Mouse (Mus musculus) MEL (cell line): Measurements from ENCODE around the gene Fahd1. TPM values are rescaled to one million over a fixed set of nuclear protein-coding genes. Genes with fewer than 3 reads are reported as not detected.

Source experiments
- polyA plus RNA-seq, 2 experiments: library from polyadenylated mRNA; stranded (reverse) in 1 of 2; unstranded in 1 of 2; fragments of >175 nt in 1 of 2; fragments of >200 nt in 1 of 2; gene quantifications; 2 replicates each; pipeline versions ENCODE4 v1.2.1 to v1.2.4; 2012; ENCODE audit warnings: low replicate concordance in 2 of 2, low read depth in 1 of 2; ENCODE audit not compliant: insufficient read length in 2 of 2, insufficient read depth in 1 of 2, missing spikeins in 1 of 2
- total RNA-seq: library from RNA; depleted of rRNA; stranded (reverse); fragments of 300-350 nt; gene quantifications from 2 replicates; pipeline ENCODE4 v1.2.3, GENCODE M21; 2012; rRNA removed

Fahd1 gene
- total and polyA plus RNA-seq, 3 experiments = 2.7 to 4.7 TPM; not detected in 1

Other genes with a start within 250 kb of the Fahd1 start
- gene Tsc2, start 217.7 kb downstream of the Fahd1 start, total RNA-seq = 44.0 and 48.8 TPM in 2 replicates
- gene Tsc2, start 217.7 kb downstream of the Fahd1 start, polyA plus RNA-seq = 10 to 100 TPM in 1 of 2 experiments, not detected in 1; 99.2 TPM
- gene Nthl1, start 217.7 kb downstream of the Fahd1 start, total RNA-seq = 26.1 and 31.4 TPM in 2 replicates
- gene Nthl1, start 217.7 kb downstream of the Fahd1 start, polyA plus RNA-seq = 100 to 1,000 TPM in 1 of 2 experiments, 10 to 100 TPM in 1; 32.0 to 262 TPM
- 0.75 and 0.96 TPM in 2 replicates for gene Slc9a3r2, start 200.0 kb downstream of the Fahd1 start, total RNA-seq
- gene Slc9a3r2, start 200.0 kb downstream of the Fahd1 start, polyA plus RNA-seq = 1 to 10 TPM in 1 of 2 experiments, not detected in 1; 3.5 TPM
- gene Npw, start 191.9 kb downstream of the Fahd1 start, total RNA-seq = not detected in 2 replicates
- not detected for gene Npw, start 191.9 kb downstream of the Fahd1 start, polyA plus RNA-seq
- 21.9 and 22.2 TPM in 2 replicates for gene Zfp598, start 180.7 kb downstream of the Fahd1 start, total RNA-seq
- gene Zfp598, start 180.7 kb downstream of the Fahd1 start, polyA plus RNA-seq = 10 to 100 TPM; 59.0 to 80.4 TPM
- gene Syngr3, start 160.4 kb downstream of the Fahd1 start, total RNA-seq = 0.15 TPM in 1 of 2 replicates, not detected in the other
- under 1 TPM in 1 of 2 experiments, not detected in 1; 0.68 TPM for gene Syngr3, start 160.4 kb downstream of the Fahd1 start, polyA plus RNA-seq
- gene Gfer, start 154.2 kb downstream of the Fahd1 start, total RNA-seq = 78.6 and 86.8 TPM in 2 replicates
- gene Gfer, start 154.2 kb downstream of the Fahd1 start, polyA plus RNA-seq = 10 to 100 TPM in 1 of 2 experiments, not detected in 1; 83.0 TPM
- 0.39 and 0.62 TPM in 2 replicates for gene Noxo1, start 154.1 kb downstream of the Fahd1 start, total RNA-seq
- 1 to 10 TPM in 1 of 2 experiments, not detected in 1; 2.4 TPM for gene Noxo1, start 154.1 kb downstream of the Fahd1 start, polyA plus RNA-seq
- gene Tbl3, start 142.7 kb downstream of the Fahd1 start, total RNA-seq = 102 and 103 TPM in 2 replicates
- gene Tbl3, start 142.7 kb downstream of the Fahd1 start, polyA plus RNA-seq = 100 to 1,000 TPM in 1 of 2 experiments, not detected in 1; 111 TPM
- gene Rnf151, start 132.3 kb downstream of the Fahd1 start, total RNA-seq = 0.23 and 0.26 TPM in 2 replicates
- under 1 TPM in 1 of 2 experiments, not detected in 1; 0.40 TPM for gene Rnf151, start 132.3 kb downstream of the Fahd1 start, polyA plus RNA-seq
- gene Rps2, start 132.2 kb downstream of the Fahd1 start, total RNA-seq = 3,755 and 4,516 TPM in 2 replicates
- gene Rps2, start 132.2 kb downstream of the Fahd1 start, polyA plus RNA-seq = 1,000 to 10,000 TPM in 1 of 2 experiments, not detected in 1; 1,852 TPM
- 258 and 292 TPM in 2 replicates for gene Ndufb10, start 125.9 kb downstream of the Fahd1 start, total RNA-seq
- 100 to 1,000 TPM in 1 of 2 experiments, not detected in 1; 230 TPM for gene Ndufb10, start 125.9 kb downstream of the Fahd1 start, polyA plus RNA-seq
- gene Rpl3l, start 122.5 kb downstream of the Fahd1 start, total RNA-seq = 0.12 and 0.13 TPM in 2 replicates
- under 1 TPM in 1 of 2 experiments, not detected in 1; 0.24 TPM for gene Rpl3l, start 122.5 kb downstream of the Fahd1 start, polyA plus RNA-seq
- gene Msrb1, start 113.7 kb downstream of the Fahd1 start, total RNA-seq = 27.0 and 31.9 TPM in 2 replicates
- 10 to 100 TPM in 1 of 2 experiments, not detected in 1; 58.6 TPM for gene Msrb1, start 113.7 kb downstream of the Fahd1 start, polyA plus RNA-seq
- gene Hs3st6, start 97.4 kb downstream of the Fahd1 start, total RNA-seq = not detected in 2 replicates
- gene Hs3st6, start 97.4 kb downstream of the Fahd1 start, polyA plus RNA-seq = not detected
- 0.15 TPM in 1 of 2 replicates, not detected in the other for gene Meiob, start 46.1 kb downstream of the Fahd1 start, total RNA-seq
- under 1 TPM in 1 of 2 experiments, not detected in 1; 0.11 TPM for gene Meiob, start 46.1 kb downstream of the Fahd1 start, polyA plus RNA-seq
- 32.3 and 49.6 TPM in 2 replicates for gene Hagh, start 10.2 kb downstream of the Fahd1 start, total RNA-seq
- gene Hagh, start 10.2 kb downstream of the Fahd1 start, polyA plus RNA-seq = 10 to 100 TPM in 1 of 2 experiments, not detected in 1; 37.5 TPM
- gene Igfals, start 15.6 kb upstream of the Fahd1 start, total RNA-seq = not detected in 2 replicates
- under 1 TPM in 1 of 2 experiments, not detected in 1; 0.04 TPM for gene Igfals, start 15.6 kb upstream of the Fahd1 start, polyA plus RNA-seq
- gene Nubp2, start 36.0 kb upstream of the Fahd1 start, total RNA-seq = 109 and 141 TPM in 2 replicates
- 100 to 1,000 TPM in 1 of 2 experiments, not detected in 1; 191 TPM for gene Nubp2, start 36.0 kb upstream of the Fahd1 start, polyA plus RNA-seq
- 27.2 and 34.5 TPM in 2 replicates for gene Spsb3, start 36.3 kb upstream of the Fahd1 start, total RNA-seq
- gene Spsb3, start 36.3 kb upstream of the Fahd1 start, polyA plus RNA-seq = 10 to 100 TPM in 1 of 2 experiments, not detected in 1; 30.2 TPM
- 19.5 and 26.8 TPM in 2 replicates for gene Eme2, start 44.7 kb upstream of the Fahd1 start, total RNA-seq
- 10 to 100 TPM in 1 of 2 experiments, not detected in 1; 15.1 TPM for gene Eme2, start 44.7 kb upstream of the Fahd1 start, polyA plus RNA-seq
- gene Mrps34, start 44.8 kb upstream of the Fahd1 start, total RNA-seq = 60.1 and 74.8 TPM in 2 replicates
- 10 to 100 TPM in 1 of 2 experiments, not detected in 1; 82.0 TPM for gene Mrps34, start 44.8 kb upstream of the Fahd1 start, polyA plus RNA-seq
- 24.4 and 29.1 TPM in 2 replicates for gene Nme3, start 46.1 kb upstream of the Fahd1 start, total RNA-seq
- 10 to 100 TPM in 1 of 2 experiments, not detected in 1; 22.1 TPM for gene Nme3, start 46.1 kb upstream of the Fahd1 start, polyA plus RNA-seq
- gene Mapk8ip3, start 86.6 kb upstream of the Fahd1 start, total RNA-seq = 16.9 and 22.8 TPM in 2 replicates
- 10 to 100 TPM in 1 of 2 experiments, not detected in 1; 44.5 TPM for gene Mapk8ip3, start 86.6 kb upstream of the Fahd1 start, polyA plus RNA-seq
- gene Jpt2, start 110.3 kb upstream of the Fahd1 start, total RNA-seq = 31.7 and 35.5 TPM in 2 replicates
- gene Jpt2, start 110.3 kb upstream of the Fahd1 start, polyA plus RNA-seq = 10 to 100 TPM in 1 of 2 experiments, not detected in 1; 40.9 TPM
- gene Cramp1l, start 165.4 kb upstream of the Fahd1 start, total RNA-seq = 2.4 TPM in 2 replicates
- 1 to 10 TPM in 1 of 2 experiments, not detected in 1; 5.1 TPM for gene Cramp1l, start 165.4 kb upstream of the Fahd1 start, polyA plus RNA-seq
- gene Ift140, start 165.7 kb upstream of the Fahd1 start, total RNA-seq = 3.4 and 4.3 TPM in 2 replicates
- gene Ift140, start 165.7 kb upstream of the Fahd1 start, polyA plus RNA-seq = 1 to 10 TPM in 1 of 2 experiments, not detected in 1; 9.0 TPM
- not detected in 2 replicates for gene Tmem204, start 233.2 kb upstream of the Fahd1 start, total RNA-seq
- gene Tmem204, start 233.2 kb upstream of the Fahd1 start, polyA plus RNA-seq = under 1 TPM in 1 of 2 experiments, not detected in 1; 0.10 TPM